Mouse (Mus musculus) fat pad, adult 2 months (tissue): ENCODE results near the gene Ofcc1.

Experiments used
- DNase-seq: peaks from one replicate; pipeline ENCODE4 v3.0.0-alpha.2; 2011; ENCODE audit warnings: low read depth, low spot score; ENCODE audit errors: extremely low read depth

Ofcc1 gene

DNA sequence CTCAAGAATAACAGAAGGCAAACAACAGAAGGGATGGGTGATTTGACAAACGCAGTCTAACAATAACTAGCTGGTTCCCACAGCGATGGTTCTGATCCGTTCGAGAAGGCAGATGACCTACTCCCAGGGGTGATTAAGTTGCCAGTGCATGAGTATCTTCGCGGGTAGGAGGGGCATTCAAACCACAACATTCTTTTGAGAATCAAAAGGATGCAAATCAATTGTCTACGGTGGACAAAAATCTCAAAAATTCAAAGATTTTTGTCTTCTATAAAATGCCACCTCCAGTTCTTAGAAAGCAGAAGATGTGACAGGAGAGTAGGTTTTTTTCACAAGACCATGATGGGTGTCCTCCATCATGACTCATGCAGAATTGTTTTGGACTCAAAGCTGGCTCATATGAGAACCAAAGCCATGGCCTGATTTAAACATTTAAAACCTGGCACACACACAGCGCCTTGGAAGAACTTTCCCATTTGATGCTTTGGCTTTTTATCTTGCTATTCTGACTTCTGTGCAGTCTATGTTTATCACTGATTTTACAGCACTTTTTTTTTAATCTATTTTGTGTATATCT, 338.0 kb downstream of the Ofcc1 start:
- no peak for DNase-seq

DNA sequence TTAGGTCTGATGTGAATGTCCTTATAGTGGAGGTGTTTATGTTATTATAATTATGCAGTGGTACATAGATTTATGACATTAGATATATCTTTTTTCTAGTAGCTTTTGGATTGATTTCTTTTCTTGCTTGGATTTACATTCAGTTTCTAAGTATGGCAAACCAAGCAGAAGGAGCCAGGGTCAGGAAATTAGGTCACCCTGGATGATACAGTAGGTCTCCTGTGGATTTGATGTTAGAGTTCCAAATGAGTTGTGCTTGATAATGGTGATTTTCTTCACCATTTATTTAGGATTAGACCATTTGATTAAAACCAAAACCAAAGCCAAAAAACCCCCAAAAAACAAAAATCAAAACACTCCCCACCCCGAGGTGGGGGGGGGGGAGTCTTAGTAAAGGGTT, 338.6 kb downstream of the Ofcc1 start:
- no peak for DNase-seq

DNA sequence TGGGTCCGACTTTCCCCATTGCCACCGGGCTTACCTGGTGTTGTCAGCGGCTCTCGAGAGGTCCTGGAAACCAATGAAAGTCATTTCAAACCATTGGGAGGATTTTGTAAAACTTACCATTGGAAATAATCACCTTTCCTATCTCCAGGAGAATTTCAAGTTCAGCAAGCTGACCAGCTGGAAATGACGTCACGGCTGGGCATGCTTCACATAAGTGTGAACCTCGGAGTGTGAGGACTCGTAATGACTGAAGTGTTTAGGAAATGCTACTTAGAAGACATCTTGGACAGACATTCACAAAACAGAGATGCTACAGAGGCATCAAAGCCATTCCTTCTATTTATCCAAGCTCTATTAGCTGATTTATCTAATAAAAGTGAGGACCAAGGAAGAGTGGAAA, 361.0 kb downstream of the Ofcc1 start:
- no peak for DNase-seq

DNA sequence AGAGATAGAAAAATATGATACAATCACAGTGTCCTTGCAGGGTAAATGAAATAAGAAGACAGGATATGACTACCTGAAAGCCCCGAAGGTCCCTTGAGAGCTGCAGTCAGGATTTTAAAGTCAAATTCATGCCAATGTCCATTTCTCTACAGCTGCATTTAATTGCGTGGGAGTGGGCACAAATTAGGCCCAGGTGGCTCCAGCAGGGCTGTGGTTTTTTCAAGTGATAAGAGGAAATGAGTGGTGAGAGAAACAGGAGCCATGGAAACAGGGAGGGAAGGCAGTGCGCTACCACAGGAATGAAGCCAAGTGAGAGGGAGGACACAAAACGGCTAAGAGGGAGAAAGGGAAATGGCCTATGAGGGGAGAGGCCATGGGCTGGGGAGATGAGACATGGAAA, 363.3 kb downstream of the Ofcc1 start:
- DNase-seq = no peak

DNA sequence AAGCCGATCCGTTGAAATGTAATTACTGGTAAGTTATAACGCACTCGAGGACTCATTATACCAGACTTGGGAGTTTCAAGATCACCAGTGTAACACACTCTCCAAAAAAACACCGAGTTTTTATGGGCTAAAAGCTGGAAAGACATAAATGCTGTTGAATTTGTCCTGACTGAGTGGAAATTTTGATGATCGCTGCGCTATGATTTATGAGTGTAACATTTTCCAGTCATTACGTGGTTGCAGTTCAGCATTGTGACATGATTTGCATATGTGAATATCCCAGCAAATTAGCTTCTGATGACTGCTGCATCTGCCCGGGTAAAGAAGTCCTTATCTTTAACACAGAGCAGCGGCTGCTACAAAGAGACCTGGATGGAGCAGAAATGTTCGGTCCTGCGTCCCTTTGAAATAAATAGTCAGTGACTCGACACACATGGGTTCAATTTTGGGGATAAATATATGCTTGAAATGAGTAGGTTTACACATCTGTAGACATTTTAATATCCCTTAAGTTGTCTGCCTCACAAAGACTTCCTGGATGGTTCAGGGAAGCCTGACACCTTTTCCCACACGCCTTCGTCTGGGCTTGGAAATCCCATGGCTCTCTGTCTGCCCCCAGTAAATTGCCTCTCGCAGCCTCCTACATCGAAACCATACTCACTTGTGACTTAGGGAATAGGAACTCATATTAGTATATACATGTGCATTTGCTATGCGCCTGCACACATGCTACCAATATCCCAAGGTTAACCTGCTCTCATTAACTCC, 381.8 kb downstream of the Ofcc1 start:
- DNase-seq = no peak

DNA sequence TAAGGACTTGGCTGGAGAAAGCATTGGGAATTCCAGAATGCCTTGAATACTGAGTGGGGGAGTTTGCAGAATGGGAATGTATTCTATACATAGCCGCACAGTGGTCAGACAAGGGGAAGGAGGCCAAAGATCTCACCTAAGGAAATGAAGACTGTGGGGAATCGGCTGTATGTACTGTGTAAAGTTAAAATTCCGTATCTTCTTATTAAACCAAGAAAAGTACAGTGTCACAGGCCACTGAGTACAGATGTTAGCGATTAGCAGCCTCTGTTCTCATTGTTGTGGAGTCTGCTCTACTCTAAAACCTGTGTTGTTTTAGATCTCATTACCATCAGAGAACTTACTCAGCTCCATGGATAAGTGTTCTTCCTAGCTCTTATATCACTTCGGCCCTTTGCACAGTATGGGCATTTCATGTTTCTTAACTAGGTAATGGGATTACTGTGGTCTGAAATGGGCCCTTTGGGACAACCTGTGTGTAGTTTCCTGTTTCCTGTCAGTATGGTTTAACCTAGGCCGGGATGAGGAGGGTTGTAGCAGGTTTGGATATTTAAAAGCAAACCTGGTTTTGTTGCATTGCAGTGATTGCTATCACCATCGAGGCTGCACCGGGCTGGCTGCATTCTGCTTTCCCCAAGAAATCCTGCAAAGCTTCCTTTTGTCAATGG, 392.8 kb downstream of the Ofcc1 start:
- DNase-seq = no peak

DNA sequence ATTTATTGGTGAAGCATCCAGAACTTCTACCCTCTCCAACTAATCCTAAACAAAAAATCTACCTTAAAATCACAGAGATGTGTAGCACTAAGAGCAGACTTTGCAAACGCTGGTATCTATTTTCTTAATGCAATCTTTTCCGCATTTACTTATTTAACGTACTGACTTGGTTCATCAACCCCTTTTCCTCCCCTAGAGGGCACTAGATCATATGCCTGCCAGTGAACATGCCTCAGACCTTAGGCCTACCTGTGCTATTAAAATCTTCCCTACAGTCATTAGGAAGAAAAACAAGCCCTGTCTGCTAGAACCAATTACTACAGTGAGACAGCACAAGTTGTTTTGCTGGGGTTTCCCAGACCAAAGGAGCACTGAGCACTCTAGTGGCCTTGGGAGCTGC, 404.0 kb downstream of the Ofcc1 start:
- DNase-seq = no peak

DNA sequence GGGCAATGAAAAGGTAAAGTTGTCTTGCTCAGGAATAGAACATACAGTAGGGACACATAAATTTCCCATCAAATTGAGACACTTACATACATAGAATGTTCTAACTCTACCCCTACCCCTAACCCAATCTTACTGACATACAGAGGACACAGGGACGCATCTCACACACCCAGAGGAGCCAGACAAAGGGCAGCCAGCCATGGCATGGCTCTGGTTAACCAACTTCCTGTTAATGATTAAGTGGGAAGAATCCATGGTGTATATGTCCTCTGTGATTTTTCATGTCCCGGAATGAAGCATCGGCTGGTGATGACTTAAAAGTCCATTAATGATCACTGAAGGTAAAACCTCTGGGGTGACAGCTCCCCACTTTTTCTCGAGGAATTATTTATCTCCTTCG, 405.2 kb downstream of the Ofcc1 start:
- DNase-seq = no peak
